Mouse (Mus musculus): ENCODE data around the gene Gm5426.
"Not testable (repeated sequence)": the region's sequence is repeated elsewhere in the genome, so short reads cannot be mapped to it uniquely, and the experiment has no call there.

The Gm5426 gene

DNA sequence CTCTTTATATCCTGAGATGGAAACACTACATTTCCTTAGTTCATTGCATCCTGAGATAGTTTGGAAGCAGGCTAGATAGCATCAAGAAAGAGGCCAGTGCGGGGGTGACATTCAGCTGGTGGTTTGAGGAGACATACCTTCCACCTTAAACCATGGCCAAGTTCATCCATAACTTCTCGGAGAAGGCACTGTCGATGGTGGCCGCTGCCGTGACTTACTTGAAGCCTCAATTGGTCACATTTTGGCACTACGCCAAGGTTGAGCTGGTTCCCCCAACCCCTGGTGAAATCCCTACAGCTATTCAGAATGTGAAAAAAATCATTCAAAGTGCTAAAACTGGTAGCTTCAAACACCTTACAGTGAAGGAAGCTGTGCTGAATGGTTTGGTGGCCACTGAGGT lies at the start of gene Gm5426:
Gm5426 (plus strand) TSS at position 153 of the 400 bp plus-strand sequence.
- not testable (repeated sequence) for DNase-seq (ENCODE audit: low spot score)

DNA sequence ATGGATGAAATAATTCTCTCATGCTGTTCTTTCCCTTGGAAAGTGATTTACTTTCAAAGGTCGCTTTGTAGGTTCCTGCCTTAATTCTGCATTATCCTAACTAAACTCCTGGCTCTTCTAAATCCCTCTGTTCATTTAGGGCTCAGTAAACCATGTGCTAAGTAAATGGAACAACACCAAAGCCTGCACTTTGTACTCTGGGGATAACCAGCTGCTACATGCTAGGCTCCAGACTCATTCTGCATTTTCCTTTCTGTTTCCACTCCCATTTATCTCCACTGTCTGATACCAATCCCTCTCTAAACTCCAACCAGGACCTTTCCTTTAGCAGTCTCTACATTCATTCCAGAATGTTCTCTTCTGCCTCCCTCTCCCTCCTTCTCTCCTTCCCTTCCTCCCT lies 46.7 kb upstream of the Gm5426 start:
- DNase-seq (ENCODE audit: low spot score) = no peak

DNA sequence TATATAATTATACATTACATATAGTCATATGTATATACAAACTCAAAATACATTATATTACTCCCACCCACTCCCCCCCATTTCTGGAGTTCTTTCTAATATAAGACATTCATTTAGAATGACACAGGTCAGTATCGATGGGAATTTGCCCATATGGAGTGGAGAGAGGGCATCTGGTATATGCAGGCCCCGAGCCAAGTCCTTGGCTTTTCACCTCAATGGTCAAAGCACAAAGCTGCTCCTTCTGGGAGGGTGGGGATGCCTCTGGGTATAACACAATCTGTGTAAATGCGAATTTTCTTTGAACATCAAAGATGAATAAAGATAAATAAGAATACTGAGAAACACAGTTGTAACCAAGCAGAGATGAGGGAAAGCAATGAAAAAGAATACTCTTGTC lies 46.0 kb upstream of the Gm5426 start:
- DNase-seq (ENCODE audit: low spot score) = no peak

DNA sequence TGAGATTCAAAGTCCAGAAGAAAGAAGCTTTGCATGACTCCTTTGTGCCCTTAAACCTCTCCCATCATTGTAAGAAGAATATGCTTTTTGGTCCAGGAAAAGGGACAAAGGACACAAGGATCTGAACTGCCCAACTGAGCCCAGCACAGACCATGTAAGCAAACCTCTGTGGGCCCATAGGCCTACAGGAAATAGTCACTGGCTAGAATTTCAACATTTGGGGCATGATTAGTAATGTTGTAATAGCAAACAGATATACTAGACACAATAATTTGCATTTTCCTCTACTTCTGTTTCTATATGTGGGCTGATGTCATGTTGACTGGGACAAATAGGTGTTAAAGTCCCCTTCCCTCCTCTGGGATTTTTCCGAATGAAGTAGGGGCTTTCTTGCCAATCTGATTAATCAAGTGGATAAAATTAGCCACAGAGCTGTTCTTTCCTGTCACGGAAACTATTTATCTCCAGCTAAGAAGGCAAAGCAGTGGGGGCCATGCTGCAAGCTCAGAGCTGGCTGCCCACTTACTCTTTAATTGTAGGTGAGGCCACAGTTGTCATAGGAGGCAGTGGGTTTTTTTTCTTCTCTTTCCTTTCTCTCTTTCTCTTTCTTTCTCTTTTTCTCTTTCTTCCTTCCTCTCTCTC lies 42.4 kb upstream of the Gm5426 start:
- DNase-seq (ENCODE audit: low spot score) = no peak

DNA sequence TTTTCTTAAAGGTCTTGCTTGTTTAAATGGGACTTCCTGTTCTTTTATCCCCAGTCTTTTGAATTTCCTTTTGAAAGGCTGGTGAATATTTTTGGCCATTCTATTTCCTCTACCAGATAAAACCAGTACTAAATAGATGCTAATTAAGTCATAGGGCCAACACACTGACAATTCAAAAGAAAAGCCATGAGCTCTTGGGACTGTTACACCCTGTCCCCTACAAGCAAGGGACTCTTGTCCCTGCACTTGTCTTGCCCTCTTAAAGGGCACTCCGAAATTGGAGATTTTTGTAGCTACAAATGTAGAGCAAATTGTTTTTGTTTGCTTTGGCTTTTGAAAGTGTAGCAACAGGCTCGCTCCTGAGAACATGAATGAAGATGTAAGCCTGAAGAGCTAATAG lies 41.8 kb upstream of the Gm5426 start:
- no peak for DNase-seq (ENCODE audit: low spot score)

DNA sequence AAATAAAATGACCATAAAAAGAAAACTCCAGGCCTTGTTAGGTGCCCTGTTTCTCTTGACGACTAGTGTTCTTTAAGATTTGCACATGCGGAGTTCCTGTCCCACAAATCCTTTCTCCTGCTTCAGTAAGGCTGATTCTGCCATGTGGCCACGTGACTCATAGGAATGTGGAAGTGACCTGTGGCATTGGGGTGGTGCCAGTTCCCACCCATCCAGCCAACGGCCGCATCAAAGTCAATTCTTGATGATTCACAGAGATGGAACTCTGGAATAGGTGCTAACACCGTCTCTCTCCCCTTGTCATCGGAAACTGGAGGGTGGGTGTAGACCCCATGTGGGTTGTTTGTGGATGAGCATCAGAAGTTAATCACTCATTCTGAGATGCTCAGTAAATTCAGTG lies 39.7 kb upstream of the Gm5426 start:
- DNase-seq (ENCODE audit: low spot score) = no peak

DNA sequence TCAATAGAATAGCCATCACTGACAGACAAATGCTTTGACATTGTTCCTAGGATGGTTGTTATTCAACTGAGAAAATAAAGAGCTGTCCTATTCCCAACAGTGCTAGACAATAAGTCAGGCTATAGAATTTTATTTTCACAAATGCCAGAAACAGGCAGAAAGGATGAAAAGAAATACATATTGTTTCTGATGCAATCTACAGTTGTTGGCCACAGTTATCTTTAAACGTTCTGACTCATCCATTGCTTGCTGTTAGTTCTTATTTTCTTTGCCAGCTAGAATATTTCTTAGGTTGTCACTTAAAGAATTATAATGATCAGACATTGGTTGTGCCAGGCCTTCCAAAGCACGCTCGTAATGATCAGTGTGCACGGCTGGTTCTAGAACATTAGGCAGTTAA lies 35.4 kb upstream of the Gm5426 start:
- DNase-seq (ENCODE audit: low spot score) = no peak

DNA sequence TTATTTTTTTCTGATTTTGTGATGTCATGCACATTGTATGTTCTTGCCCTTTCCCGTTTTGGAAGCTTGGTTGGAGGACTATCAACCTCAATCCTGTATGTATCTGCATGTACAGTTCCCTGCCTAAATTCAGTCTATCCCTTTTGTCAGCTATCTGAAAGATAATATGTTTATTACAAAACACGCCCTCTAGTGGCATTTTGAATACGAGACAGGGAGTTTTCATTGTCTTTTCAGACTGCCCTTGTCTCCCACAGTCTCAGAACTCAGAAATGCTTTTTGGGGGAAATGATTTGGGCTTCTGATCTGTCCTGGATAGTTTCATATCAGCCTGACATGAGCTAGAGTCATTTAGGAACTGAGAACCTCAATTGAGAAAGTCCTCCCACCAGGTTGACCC lies 32.2 kb upstream of the Gm5426 start:
- DNase-seq (ENCODE audit: low spot score) = no peak

DNA sequence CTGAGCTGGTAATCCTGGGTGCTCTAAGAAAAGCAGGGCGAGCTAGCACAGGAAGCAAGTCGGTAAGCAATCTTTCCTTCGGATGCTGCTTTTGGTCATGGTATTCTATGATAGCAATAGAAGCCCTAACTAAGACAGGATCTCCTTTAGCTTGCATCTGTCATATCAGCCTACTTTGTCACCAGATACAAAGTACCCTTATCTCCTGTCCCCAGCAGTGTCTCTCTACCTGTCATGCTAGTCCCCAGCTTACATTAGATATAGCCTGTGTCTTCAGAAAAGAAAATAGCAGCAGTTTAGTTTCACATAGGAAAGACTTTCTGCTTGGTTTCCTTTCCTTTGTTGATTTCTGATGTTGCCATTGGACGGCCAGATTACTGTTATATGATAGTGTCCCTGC lies 31.8 kb upstream of the Gm5426 start:
- DNase-seq (ENCODE audit: low spot score) = no peak

DNA sequence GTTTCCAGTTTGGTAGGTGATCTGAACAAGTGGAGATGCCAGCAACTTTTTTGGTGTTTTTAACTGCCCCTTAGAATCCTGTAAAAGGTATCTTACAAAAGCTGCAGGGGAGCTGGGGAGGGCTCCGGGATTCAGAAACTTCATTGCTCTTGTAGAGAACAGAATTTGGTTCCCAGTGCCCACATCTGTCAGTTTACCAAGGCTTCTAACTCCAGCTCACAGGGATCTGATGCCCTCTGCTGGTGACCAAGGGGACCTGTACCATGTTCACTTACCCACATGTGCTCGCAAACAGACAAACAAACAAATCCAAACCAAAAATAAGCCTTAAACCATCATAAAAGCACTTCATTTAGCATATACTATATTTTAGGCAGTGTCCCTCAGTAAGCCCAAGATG lies 31.3 kb upstream of the Gm5426 start:
- no peak for DNase-seq (ENCODE audit: low spot score)

DNA sequence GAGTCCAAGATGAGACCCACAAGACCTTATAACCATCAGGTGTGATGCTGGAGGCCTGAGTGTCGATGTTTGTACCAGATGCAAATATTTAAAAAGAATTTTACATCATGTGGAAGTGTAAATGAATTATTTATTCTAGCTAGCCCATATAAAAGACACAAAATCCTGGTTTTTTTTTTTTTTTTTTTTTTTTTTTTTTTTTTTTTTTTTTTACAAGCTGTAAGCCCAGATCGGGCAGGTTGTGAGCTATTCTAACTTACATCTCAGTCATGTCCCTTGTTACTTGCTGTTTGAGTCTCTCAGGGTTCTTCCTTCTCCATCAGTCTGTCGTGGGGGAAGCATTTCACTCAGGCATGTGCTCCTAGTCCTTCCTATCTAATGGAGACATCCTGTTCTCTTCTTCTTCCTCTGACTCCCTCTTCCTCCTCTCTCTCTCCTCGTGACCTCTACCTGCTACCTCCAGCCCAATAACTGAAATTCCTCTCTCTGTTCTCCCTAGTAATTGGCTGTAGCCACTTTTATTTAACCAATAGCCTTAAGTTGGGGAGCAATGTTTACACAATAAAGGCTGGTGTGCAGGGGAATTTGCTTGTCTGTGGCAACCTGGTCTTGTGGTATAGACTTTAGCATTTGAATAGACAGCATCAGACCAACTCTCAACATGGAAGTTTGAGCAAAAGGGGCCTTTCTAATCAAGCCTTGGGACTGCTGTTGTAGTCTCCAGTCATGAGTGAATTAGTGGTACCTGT lies 29.3 kb upstream of the Gm5426 start:
- DNase-seq (ENCODE audit: low spot score) = no peak

DNA sequence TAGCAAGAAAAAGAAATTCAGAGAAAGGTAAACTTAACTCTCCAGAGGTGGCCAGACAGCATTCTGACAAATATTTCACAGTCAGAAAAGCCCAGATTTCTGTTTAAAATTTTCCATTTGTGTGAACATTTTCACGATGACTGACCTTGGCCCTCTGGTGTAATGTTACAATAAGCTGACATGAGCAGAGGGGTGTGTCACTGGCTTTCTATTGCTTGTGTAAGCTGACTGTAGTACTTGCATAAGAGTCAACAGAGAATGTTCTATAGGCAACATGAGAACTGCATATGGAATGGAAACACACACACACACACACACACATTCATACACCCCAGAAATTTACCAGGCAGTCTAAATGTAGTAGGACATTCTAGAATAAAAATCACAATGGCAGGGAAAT lies 28.6 kb upstream of the Gm5426 start:
- DNase-seq (ENCODE audit: low spot score) = no peak

DNA sequence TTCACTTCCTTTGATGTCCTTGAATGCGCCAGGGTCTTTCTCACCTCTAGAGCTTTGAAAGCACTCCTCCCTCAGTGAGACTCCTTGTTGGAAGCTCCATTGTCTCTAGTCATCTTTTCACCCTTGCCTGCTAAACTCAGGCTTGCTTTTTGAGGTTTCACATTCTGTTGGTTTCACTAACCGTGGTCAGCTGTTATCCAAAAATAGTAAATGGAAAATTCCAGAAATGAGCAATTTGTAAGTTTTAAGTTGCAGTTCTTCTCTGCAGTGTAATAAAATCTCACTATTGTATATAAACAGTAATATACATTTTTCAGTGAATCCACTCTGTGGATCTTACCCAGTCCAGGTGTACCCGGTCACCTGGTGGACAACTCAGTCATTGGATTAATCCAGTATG lies 21.1 kb upstream of the Gm5426 start:
- DNase-seq (ENCODE audit: low spot score) = no peak

DNA sequence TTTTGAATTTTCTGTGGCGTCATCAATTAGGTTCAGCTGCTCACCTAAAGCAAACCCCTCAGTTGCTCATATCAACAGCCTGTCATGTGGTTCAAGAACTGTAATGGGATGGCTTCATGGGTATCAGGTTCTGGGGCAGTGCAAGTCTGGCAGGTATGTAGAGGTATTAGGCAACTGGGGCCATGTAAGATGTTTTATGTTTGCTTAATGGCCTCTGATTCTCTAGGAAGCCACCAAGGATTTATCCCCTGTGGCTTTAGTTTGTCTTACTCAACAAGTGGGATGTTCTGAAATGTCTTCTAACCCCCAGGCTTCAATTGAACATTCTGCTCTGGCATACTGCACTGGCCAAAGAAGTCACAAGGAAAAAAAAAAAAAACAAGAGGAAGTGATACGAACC lies 15.6 kb upstream of the Gm5426 start:
- DNase-seq (ENCODE audit: low spot score) = no peak

DNA sequence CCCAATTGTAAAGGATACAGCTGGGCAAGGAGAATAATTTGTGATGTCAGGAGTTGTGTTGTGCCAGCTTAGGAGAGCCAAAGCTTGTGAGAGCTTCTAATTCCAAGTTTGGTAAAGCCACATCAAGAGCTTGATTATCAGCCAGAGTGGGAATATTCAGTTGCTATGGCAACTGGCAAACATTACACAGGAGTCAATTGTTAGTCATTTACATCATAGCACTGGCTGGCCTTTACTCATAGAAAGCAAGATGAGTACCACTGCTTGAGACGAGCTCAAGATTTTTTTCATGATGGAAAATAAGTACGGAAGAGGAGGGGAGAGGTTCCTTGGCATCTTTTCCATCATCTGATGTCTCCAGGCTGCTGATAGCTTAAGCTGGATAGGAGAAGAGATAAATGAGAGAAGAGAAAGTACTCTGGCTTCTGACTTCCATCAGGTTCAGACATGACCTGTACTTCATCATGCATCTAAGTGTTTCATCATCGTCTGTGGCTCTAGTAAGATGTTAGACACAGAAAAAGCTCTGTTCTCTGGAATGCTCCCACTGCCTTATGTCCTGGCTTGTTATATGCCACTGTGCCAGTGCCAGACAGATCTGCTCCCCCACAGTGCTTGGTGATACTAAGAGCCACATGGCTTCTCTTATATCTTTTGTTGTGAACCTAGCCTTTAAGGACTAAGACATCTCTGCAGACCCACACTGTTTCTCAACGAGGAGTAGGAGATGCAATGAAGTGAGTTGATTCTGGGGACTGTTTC lies 15.0 kb upstream of the Gm5426 start:
- no peak for DNase-seq (ENCODE audit: low spot score)

DNA sequence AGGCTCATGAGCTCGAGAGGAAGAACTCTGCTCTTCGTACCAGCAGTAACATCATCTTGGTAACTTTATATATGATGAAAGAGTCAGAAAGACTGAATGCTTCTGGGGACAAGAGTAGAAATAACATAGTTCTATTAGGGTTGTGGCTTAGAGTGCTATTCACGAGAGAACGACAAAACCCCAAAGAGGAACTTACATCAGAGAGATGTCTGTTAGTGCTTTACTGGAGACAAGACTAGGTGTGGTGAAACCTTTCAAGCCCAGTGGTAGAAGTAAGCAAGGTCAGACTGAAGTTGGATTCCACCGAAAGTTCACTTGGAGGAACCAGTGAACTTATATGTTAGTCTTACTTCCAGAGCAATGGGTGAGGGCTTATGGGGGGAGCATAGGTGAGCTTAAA lies 12.5 kb upstream of the Gm5426 start:
- no peak for DNase-seq (ENCODE audit: low spot score)

DNA sequence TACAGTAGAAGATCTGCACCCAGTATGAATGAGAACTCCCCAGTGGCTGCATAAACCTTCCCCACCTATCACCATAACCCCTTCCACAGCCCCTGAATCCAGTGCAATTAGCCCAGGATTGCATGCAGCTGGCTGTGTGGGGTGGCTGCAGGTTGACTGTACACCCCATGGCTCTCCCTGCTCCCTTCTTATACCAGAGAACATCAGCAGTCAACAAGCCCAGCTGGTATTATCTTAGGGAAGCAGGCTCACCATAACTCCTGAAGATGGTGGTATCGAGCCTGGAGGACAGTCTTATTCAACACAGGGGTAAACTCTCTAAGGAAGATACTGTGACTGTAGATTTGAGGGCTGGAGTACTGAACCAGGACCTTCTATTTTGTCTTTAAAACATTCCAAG lies 12.1 kb upstream of the Gm5426 start:
- DNase-seq (ENCODE audit: low spot score) = no peak

DNA sequence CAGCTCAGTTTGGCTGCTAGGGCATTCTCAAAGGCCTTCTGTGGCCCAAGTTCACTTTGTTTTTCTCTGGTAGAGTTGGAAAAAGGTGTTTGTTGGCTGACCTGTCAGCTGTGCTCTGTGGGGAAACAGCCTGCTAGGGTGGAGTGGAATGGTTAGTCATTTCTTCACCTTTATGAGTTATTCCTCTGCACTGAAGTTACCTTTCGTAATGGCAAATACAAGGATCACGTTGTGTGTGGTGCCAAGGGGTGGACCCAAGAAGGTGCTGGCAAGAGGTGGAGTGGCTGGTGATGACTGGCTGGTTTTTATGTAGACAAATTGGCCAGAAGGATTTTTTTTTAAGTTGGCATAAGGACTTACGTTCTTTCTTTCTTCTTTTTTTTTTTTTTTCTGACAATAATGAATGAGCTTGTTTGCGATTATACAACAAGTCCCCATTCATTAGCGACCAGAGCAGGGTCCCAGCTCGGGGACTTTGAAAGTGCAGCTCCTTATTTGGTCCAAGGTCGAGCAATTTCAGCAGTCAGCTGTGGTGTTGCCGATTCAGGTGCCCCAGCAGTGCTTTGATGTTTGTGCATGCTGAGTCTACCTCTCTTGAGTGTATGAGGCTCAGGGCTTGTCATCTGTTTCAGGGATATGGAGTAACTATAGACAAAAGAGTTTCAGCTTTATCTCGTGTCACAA lies 10.5 kb upstream of the Gm5426 start:
- DNase-seq (ENCODE audit: low spot score) = no peak

DNA sequence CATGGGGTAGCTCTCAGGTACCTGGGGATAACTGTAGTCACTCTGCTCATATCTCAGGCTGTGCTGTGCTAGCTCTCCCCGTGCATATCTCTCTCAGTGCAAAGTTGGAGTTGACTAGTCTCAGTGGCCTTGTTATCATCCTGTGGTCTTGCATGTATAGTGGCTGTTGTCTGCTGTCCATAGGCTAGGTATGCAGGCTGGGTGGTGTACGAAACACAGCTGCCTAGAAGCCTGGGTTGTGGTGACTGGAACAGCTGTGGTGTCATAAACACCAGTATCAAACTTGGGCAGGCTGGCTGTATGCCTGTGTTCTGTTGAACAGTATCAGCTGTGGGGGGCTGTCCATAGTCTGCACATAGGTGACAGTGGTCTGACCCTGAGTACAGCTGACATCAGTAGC lies 7.2 kb upstream of the Gm5426 start:
- no peak for DNase-seq (ENCODE audit: low spot score)

DNA sequence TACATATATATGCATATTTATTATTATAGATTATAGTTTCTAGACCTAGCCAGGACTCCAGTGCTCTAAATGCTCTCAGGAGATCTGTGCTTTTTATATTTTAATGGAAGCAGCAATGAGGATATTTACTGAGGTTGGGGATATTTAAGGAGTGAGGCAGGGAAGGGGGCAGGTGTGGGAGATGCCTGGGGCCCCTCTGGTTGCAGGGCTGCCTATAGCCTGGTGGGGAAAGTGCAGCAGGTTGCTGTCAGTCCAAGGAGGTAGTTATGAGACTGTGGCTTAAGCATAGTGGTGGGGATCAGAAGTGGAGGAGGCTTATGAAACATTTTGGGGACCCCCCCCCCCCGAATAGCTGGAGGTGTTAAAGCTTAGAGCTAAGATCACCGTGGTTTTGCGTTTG lies 6.0 kb upstream of the Gm5426 start:
- DNase-seq (ENCODE audit: low spot score) = no peak

DNA sequence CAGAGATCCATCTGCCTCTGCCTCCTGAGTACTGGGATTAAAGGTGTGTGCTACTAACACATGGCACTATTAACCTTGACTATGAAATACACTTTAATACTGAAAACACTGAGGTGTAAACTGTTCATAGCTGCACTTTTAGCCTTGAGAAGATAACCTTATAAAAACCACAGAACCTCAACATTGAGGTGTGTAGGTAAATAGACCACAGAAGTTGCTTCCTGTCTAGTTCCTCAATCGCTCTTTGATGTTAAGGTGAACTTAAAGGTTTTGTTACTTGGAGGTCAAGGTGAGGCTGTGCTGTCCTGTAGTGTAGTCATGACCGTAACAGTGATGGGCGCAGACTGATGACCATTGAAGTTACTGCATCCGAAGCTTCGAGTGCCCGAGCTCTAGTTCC lies 5.3 kb upstream of the Gm5426 start:
- no peak for DNase-seq (ENCODE audit: low spot score)

DNA sequence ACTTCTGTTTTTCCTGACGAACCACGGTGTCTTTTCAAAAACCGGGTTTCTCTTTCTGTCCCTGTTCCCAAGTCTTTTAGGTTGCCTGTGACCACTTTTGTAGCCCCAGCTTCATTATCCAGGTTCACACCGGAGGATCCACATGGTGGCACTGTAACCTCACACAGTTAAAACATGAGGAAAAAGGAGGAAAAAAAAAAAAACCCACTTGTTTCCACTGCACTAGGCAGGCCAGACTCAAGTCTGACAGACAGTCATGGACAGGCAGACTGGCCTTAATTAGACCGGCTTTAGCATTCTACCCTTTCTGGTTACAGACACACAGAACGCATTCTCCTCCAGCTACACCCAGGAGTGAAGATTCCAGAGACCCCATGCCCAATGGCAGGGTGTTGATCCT lies 4.2 kb upstream of the Gm5426 start:
- DNase-seq (ENCODE audit: low spot score) = peak; percentile 40

DNA sequence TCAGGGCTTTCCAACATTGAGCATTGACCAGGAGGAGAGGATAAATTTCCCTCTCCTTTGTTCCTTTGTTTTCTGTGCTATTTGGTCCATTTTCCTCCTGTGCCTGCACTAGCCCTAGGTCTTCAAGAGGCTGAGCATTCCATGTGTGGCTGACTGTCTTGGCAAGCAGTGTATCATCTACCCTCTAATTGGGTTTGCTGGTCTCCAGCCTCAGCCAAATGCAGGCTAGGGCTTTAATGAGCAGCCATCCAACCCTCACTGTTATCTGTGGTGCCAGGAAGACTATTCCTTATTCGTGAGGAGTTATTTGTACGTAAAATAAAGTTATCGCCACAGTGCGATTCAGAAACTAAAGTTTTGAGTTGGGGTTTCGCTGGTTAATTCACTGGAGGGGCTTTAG lies 2.2 kb downstream of the Gm5426 start:
- no peak for DNase-seq (ENCODE audit: low spot score)

Data from ovary, postnatal 36 days (tissue).